Mouse (Mus musculus) large intestine, adult 2 months (tissue): ENCODE measurements around the gene Sstr2. TPM values are rescaled to one million over a fixed set of nuclear protein-coding genes. Genes with fewer than 3 reads are reported as not detected.
A peak's percentile ranks its signal among the peaks of the same experiment; 100 is the strongest.

Experiments
- DNase-seq: peaks from one replicate; pipeline ENCODE4 v3.0.0-alpha.2; 2012; ENCODE audit warnings: low read depth, low spot score
- WGBS: fragments of 180-500 bp; shearing (Covaris S2); methylation state at CpG from one replicate; pipeline ENCODE4 v1.1.7; 2018; 5-methylcytosine and 5-hydroxymethylcytosine counted together
- polyA plus RNA-seq: library from polyadenylated mRNA; depleted of rRNA; stranded (reverse); fragments of >200 nt; gene quantifications from 2 replicates; pipeline ENCODE4 v1.2.3, GENCODE M21; 2012; rRNA removed

Gene Sstr2
- 0.20 and 0.21 TPM in 2 replicates for polyA plus RNA-seq

GRCm38 (mm10) chr11:113618672-113619419, at the start of gene Sstr2:
Gene Sstr2, plus strand, starts transcription at chr11:113619342.
- WGBS = 2% methylated on average over 54 of the region's 54 CpGs
- DNase-seq = no peak

DNA sequence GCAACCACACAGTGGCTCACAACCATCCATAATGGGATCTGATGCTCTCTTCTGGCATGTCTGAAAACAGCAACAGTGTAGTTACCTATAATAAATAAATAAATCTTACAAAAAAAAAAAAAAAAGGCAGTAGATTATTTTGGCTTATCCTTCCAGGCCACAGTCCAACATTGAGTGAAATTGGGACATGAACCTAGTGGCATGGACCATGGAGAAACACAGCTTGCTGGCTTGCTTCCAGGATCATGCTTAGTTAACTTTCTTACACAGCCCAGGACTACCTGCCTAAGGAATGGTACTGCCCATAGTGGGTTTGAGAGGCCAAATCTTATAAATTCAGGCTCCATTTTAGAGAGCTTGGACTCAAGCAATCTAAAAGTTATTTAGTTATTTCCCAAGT, 47.5 kb upstream of the Sstr2 start:
- no peak for DNase-seq

DNA sequence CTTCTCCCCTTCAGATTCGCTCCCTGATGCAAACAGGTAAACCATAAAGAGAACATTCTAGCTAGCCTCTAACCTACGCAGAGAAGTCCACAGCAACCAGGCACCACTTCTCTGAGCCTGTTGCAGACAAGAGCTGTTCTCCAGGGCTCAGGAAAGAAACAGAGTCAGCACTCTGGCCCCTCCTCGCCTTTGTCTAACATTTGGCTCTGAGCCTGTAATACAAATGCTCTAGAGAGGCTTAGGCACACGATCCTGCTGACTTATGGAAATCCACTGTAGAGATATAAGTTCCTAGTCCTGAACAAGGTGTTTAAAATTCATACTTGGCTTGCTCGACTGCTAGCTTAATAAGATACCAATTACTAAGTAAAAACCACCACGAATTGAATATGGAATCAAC, 46.5 kb upstream of the Sstr2 start:
- 55% methylated on average over 6 of the region's 6 CpGs for WGBS
- DNase-seq = no peak

GRCm38 (mm10) chr11:113577221-113577620, 41.9 kb upstream of the Sstr2 start:
- WGBS = 91% methylated on average over 4 of the region's 4 CpGs

GRCm38 (mm10) chr11:113583879-113584661, 35.1 kb upstream of the Sstr2 start:
- 50% methylated on average over 11 of the region's 11 CpGs for WGBS
- DNase-seq = no peak

More at GRCm38 (mm10) chr11:113577221-113577620, 41.9 kb upstream of the Sstr2 start:
- DNase-seq = no peak

GRCm38 (mm10) chr11:113586423-113586822, 32.7 kb upstream of the Sstr2 start:
- 76% methylated on average over 6 of the region's 6 CpGs for WGBS
- no peak for DNase-seq

- WGBS = 76% methylated on average over 3 of the region's 3 CpGs
These were observed 30.2 kb upstream of the Sstr2 start for GRCm38 (mm10) chr11:113588936-113589335.

GRCm38 (mm10) chr11:113595144-113595543, 24.0 kb upstream of the Sstr2 start:
- DNase-seq = no peak
- WGBS = 74% methylated on average over 5 of the region's 5 CpGs

More at GRCm38 (mm10) chr11:113588936-113589335, 30.2 kb upstream of the Sstr2 start:
- DNase-seq = no peak

GRCm38 (mm10) chr11:113597632-113598031, 21.5 kb upstream of the Sstr2 start:
- 82% methylated on average over 3 of the region's 3 CpGs for whole genome bisulfite sequencing

GRCm38 (mm10) chr11:113600526-113601245, 18.5 kb upstream of the Sstr2 start:
- WGBS = 89% methylated on average over 18 of the region's 18 CpGs
- no peak for DNase-seq

More at GRCm38 (mm10) chr11:113597632-113598031, 21.5 kb upstream of the Sstr2 start:
- DNase-seq = no peak

DNA sequence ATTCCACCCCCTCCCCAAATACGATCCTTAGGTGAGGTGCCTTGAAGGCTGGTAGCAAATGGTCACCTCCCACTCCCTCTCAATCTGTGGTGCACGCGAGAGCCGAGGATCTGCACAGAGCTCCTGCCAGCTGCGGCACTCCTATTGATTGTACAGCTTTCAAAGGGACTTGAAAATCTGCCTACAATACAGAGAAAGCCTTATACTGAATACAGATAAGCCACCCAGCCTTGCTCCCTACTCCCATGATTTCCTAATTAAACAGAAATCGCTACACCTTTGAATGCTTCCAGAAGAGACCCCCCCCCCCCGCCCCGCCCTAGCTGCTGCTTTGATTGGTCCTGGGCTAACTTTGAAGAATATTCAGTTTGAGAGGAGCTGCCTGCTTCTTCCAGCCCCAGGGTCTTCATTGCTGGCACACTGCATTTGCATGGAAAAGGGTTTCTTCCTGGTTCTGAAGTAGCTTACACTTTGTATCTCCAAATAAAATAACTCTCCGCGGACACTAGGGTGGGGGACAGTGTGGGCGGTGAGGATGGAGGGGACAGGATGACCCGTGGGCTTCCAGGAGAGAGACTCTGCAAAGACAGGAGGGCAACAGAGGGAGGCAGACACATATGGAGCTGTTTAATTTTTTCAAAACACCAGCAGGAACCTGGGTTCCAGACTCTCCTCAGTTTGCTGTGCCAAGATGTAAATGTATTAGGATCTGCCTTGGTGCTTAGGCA, 17.4 kb upstream of the Sstr2 start:
- DNase-seq = no peak
- WGBS = 78% methylated on average over 12 of the region's 12 CpGs

DNA sequence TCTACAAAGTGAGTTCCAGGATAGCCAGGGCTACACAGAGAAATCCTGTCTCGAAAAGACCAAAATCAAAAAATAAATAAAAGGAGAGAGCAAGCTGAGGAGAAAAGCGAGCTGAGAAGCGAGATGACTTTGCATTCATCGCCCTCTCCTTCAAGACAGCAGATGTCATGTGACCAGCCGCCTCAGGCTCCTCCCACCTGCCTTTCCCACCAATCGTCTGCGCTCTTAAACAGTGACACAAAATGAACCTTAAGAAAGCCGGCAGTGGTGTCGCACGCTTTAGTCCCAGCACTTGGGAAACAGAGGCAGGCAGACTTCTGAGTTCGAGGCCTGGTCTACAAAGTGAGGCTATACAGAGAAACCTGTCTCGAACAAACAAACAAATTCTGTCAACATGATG, 11.6 kb upstream of the Sstr2 start:
- 97% methylated on average over 12 of the region's 12 CpGs for WGBS
- no peak for DNase-seq

DNA sequence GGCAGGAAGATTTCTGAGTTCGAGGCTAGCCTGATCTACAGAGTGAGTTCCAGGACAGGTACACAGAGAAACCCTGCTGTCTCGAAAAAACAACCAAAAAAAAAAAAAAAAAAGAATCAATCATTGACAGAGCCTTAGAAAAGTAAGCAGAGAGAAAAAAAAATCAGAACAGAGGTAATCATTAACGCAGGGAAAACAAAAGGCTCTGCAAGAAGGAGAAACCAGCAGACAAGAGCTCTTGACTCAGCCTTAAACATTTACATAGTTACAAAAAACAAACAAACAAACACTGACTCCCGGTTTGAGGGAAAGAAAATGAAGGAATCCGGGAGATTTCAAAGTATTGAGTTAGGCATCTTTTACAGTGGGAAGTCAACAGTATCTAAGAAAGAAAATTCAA, 9.6 kb upstream of the Sstr2 start:
- 25% methylated on average over 5 of the region's 5 CpGs for WGBS
- DNase-seq = no peak

DNA sequence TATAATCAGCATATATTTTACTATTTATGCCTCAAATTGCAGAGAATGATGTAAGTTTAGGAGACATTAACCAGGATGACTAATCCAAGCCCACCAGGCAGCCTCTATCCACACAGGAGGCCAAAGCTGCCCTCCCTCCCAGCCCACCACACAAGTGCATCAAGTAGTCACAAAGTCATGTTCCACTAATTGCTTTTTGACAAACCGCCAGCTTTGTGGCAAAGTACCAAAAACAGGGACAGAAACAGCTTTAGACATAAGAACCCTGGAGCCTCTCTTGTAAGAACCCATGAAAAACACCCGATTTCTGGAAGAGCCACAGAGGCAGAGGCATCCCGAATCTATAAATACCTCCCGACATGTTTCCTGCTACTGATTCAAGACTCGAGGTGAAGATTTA, 8.9 kb upstream of the Sstr2 start:
- WGBS = 22% methylated on average over 5 of the region's 5 CpGs
- no peak for DNase-seq

DNA sequence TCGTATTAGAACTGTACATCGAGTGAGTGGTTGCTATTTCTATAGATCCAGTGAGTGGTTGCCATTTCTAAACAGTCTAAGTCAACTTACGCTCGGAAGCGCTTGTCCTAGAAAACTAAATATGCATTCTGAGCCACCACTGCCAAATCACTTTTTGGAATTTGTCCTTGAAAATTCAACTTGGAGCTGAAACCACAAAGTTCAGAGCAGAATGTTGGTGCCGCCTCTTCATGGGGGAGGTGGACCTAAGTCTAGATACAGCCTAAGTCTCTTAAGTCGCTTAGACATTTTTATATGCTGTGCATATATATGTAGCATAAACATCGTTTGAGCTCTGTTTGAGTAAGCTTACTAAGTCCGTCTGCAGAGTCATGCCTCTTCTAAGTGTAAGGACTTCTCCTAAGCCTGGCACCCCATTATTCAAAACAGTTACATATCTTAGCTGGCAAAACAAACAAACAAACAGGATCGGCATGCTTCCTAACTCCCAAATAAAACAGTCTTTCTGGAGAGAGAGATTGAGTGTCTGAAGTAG, 8.0 kb upstream of the Sstr2 start:
- WGBS = 81% methylated on average over 10 of the region's 10 CpGs
- no peak for DNase-seq

DNA sequence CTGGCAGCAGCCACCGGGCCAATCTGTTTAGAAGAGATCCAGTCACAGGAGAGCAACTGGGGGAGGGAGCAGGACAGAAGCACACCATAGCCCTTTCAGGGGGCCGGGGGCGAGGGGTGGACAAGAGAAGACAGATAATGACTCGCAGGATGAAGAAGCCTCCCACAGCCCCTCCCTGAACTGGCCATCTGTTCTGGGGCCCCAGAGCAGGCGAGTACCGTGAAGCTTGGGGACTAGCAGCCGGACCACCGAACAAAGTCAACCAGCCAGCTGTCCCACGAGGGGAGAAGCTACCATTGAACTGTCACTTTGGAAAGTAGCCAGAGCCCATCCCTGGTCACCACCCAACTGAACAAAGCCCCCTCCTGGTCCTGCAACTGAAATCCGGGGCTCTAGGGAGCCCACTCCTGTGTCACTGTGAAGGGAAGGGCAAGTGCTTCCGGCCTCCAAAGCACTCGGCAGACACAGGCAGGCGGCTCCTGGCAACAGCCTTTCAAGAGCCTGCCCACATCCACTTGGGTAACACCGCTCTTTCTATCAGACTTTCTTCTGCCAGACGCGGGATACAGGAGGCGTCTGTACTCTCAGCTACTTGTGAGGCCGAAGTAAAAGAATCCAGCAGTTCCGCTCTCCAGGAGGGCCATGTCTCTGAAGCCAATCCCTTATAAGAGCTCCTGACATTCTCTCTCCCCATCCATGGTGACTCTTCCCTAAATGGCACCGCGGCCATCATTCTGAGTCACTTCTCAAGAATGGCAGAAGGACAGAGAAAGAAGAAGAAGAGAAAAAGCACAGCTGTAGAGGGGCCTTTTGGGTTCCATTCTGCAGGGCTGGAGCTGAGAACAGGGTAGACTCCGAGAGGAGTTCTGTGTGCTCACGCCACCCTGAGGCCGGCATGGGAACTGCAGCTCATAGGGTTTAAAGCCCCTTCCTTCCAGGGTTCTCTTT, 7.2 kb upstream of the Sstr2 start:
- no peak for DNase-seq
- 59% methylated on average over 24 of the region's 24 CpGs for WGBS

DNA sequence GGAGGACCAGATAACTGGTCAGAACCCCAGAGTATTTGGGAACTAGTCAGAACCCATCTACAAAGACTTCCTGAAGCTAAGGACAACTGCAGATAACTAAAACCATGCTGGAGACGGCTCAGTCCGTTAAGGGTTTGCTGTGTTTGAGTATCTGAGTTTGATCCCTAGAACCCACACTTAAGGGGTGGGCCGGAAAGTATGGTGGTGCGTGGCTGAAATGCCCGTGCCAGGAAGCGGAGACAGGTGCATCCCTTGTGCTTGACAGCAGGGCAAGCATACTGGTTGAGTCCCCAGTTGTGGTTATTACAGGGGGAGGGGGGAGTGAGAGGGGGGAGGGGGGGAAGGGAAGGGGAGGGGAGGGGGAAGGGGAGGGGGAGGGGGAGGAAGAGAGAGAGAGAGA, 4.7 kb upstream of the Sstr2 start:
- 77% methylated on average over 6 of the region's 6 CpGs for WGBS
- no peak for DNase-seq

DNA sequence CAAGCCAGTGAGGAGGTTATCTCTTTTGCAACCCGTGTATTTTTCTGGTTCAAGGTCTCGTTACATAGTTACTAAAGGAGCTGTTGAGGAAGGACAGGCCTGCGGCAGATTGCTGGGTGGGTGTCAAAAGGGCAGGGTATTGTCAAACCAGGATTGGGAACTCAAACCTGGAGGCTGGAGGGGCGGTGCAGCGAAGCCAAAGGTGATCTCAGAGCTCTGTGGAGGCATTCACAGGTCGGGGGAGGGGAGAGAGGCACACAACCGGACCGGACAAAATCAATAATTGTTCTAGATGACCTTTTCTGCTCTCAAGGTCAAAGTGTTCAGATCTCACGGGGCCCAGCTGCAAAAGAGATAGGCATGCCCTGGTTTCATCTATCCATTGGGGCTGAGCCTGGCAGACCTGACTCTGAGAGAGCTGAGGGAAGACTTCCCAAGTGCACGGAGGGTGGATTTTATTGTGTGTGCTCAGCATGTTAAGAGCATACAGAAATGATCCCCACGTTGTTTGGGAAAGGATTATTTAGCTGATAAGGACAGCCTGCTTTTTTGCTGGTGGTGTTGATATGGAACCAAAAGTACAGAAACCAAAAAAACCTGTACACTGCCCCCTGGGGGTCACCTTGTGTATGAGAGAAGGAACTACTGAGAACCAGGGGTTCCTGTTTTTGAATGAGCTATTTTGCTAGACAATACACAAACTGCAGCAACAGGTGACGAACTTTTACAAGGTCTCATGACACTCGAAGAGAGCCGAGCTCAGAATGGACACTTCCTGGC, 1.8 kb upstream of the Sstr2 start:
- 26% methylated on average over 14 of the region's 14 CpGs for WGBS
- peak; percentile 69 for DNase-seq
